Mouse (Mus musculus): ENCODE measurements around the gene Gm20920. TPM values are rescaled to one million over a fixed set of nuclear protein-coding genes. Genes with fewer than 3 reads are reported as not detected.

Gene Gm20920
- not detected for total RNA-seq (2023)

DNA sequence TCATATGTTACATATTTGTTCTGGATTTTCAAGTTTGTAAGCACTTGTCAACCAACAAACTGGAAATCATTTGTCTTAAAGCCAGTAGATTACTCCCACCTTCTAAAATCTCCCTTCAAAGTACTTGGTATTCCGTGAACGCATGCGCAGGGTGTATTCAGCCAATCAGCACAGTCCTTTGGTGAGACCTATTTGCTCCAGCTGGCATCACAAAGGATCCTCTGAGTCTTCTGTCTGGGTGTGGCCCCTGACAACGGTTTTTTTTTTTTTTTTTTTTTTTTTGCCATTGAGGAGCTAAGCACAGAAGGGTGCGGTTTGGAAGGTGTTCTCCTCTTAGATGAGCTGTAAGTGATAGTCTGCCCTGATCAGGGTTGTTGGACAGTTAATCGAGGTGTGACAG lies at the start of gene Gm20920:
Gene Gm20920, plus strand, starts transcription at position 301 of the 400 bp plus-strand sequence.

Data from CD4-positive naive resting alpha-beta T cell, adult 76 days (primary cell).